Comparison of ENCODE assay signal across 9 mouse cellular contexts in genomic region chr8:123331810-123332209, GRCm38 (mm10). TPM values are rescaled to one million over a fixed set of nuclear protein-coding genes. Genes with fewer than 3 reads are reported as not detected.
DNase-seq lines count a peak whose midpoint lies in the region; ATAC-seq and TF ChIP-seq lines count a peak whose summit lies in the region.
"Had no signal": no experiment of that assay in that cellular context is flagged by ENCODE, and none has a peak within 500 bp of the region (broad histone marks: within the 10 kb centered on the region; RNA-seq: fewer than 3 reads in every experiment).

No protein-coding gene starts in this region.

- DNase-seq in layer of hippocampus, adult 2 months (ENCODE audit: low spot score in 2 of 2): no peak
- no peak for DNase-seq in layer of hippocampus, adult 9-11 months
- DNase-seq in yolk sac, embryonic 10.5 days (ENCODE audit: low spot score): no peak
- DNase-seq in thymus, postnatal 14 days: no peak
- DNase-seq in right cerebral cortex, adult 2 months (ENCODE audit: low spot score in 2 of 2): no peak

- H3K27me3 ChIP-seq in limb, embryonic 12.5 days: peaks cover 54% of the 10 kb centered on the region
- H3K27me3 ChIP-seq in neural tube, embryonic 14.5 days (ENCODE audit: control insufficient read depth, insufficient read depth, low read length): no peaks in the 10 kb centered on the region
- H3K27me3 ChIP-seq: Patski had no signal

- H3K36me3 ChIP-seq in limb, embryonic 12.5 days: no peaks in the 10 kb centered on the region
- H3K36me3 ChIP-seq in neural tube, embryonic 14.5 days (ENCODE audit: control insufficient read depth, insufficient read depth, low read length): no peaks in the 10 kb centered on the region

- peaks cover 12% of the 10 kb centered on the region for H3K4me1 ChIP-seq in embryonic fibroblast, embryonic 13.5 days (ENCODE audit: control insufficient read depth, insufficient read depth, low read length)
- peaks cover 7% of the 10 kb centered on the region; the same call in 1 of the 2 replicates for H3K4me1 ChIP-seq in limb, embryonic 12.5 days (replicated peaks)
- peaks cover 16% of the 10 kb centered on the region for H3K4me1 ChIP-seq in neural tube, embryonic 14.5 days (ENCODE audit: control insufficient read depth, insufficient read depth, low read length)

- peak overlapping the region; percentile 87 for H3K27ac ChIP-seq in layer of hippocampus, adult 2 months
- peak overlapping the region; percentile 98 for H3K27ac ChIP-seq in embryonic fibroblast, embryonic 13.5 days (ENCODE audit: insufficient read depth, low read length)
- H3K27ac ChIP-seq in limb, embryonic 12.5 days: no peak overlapping the region
- peak overlapping the region; percentile 95 for H3K27ac ChIP-seq in neural tube, embryonic 14.5 days (ENCODE audit: low read depth, low read length)

- WGBS in limb, embryonic 12.5 days: 32% methylated on average over 8 of the region's 8 CpGs
- WGBS in neural tube, embryonic 14.5 days: 16% methylated on average over 8 of the region's 8 CpGs

- ATAC-seq in limb, embryonic 12.5 days (ENCODE audit: insufficient number of reproducible peaks, insufficient read depth, low FRiP score, low TSS enrichment, low read depth): no peak
- no peak; the same call in 1 of the 2 replicates for ATAC-seq in neural tube, embryonic 14.5 days (ENCODE audit: low read depth)

- H3K4me3 ChIP-seq in layer of hippocampus, adult 2 months: peak overlapping the region; percentile 74
- peak overlapping the region; percentile 36 for H3K4me3 ChIP-seq in embryonic fibroblast, embryonic 13.5 days (ENCODE audit: insufficient read depth, low read length)
- peak overlapping the region; percentile 59 for H3K4me3 ChIP-seq in limb, embryonic 12.5 days (replicated peaks)
- peak overlapping the region; percentile 82 for H3K4me3 ChIP-seq in neural tube, embryonic 14.5 days (ENCODE audit: low read depth, low read length)

- TF ChIP-seq POLR2A in embryonic fibroblast, embryonic 13.5 days (IDR thresholded peaks at IDR 0.05; ENCODE audit: low read depth, low read length): no peak

- H3K9me3 ChIP-seq in limb, embryonic 12.5 days: no peaks in the 10 kb centered on the region
- no peaks in the 10 kb centered on the region for H3K9me3 ChIP-seq in neural tube, embryonic 14.5 days (ENCODE audit: control insufficient read depth, low read length)

- H3K9ac ChIP-seq in limb, embryonic 12.5 days (replicated peaks): no peak overlapping the region
- peak overlapping the region; percentile 89 for H3K9ac ChIP-seq in neural tube, embryonic 14.5 days (replicated peaks; ENCODE audit: low read depth, low read length)

- H3K4me2 ChIP-seq in limb, embryonic 12.5 days: peak overlapping the region; percentile 91
- peak overlapping the region; percentile 82 for H3K4me2 ChIP-seq in neural tube, embryonic 14.5 days (ENCODE audit: low read depth, low read length)

- TF ChIP-seq CTCF in layer of hippocampus, adult 2 months (conservative IDR thresholded peaks at IDR 0.05): no peak
- no peak for TF ChIP-seq CTCF in embryonic fibroblast, embryonic 13.5 days (IDR thresholded peaks at IDR 0.05; ENCODE audit: borderline replicate concordance, insufficient read depth, low read length)

RNA-seq across cellular contexts. Expression of gene Spire2, which starts 0.7 kb away (rescaled TPM):
- total RNA-seq in layer of hippocampus, adult 2 months (2021): 10 to 100 TPM; 15.8 to 17.4 TPM
- 3.0 and 4.7 TPM in 2 replicates for polyA plus RNA-seq in embryonic fibroblast, embryonic 13.5 days (2011; ENCODE audit: insufficient read length, low read depth, missing spikeins)
- polyA plus RNA-seq in limb, embryonic 12.5 days (2016; fragmentation: Nextera tagmentation; extraction: Ambion mirVana): 1.4 and 1.8 TPM in 2 replicates
- polyA plus RNA-seq in neural tube, embryonic 14.5 days (2014; fragmentation: Nextera tagmentation; extraction: Ambion mirVana): 34.9 and 36.9 TPM in 2 replicates

RNA-seq across cellular contexts. Expression of gene Fanca, which starts 13.4 kb away (rescaled TPM):
- total RNA-seq in layer of hippocampus, adult 2 months (2021): 1 to 10 TPM; 1.7 to 2.8 TPM
- 24.0 and 37.4 TPM in 2 replicates for polyA plus RNA-seq in embryonic fibroblast, embryonic 13.5 days (2011; ENCODE audit: insufficient read length, low read depth, missing spikeins)
- polyA plus RNA-seq in limb, embryonic 12.5 days (2016; fragmentation: Nextera tagmentation; extraction: Ambion mirVana): 37.0 and 40.0 TPM in 2 replicates
- 6.6 and 8.1 TPM in 2 replicates for polyA plus RNA-seq in neural tube, embryonic 14.5 days (2014; fragmentation: Nextera tagmentation; extraction: Ambion mirVana)

RNA-seq across cellular contexts. Expression of gene Tcf25, which starts 41.7 kb away (rescaled TPM):
- total RNA-seq in layer of hippocampus, adult 2 months (2021): 100 to 1,000 TPM; 459 to 497 TPM
- 512 and 557 TPM in 2 replicates for polyA plus RNA-seq in embryonic fibroblast, embryonic 13.5 days (2011; ENCODE audit: insufficient read length, low read depth, missing spikeins)
- polyA plus RNA-seq in limb, embryonic 12.5 days (2016; fragmentation: Nextera tagmentation; extraction: Ambion mirVana): 149 and 151 TPM in 2 replicates
- polyA plus RNA-seq in neural tube, embryonic 14.5 days (2014; fragmentation: Nextera tagmentation; extraction: Ambion mirVana): 379 and 405 TPM in 2 replicates
